Mouse (Mus musculus): ENCODE measurements around the gene Gon4l. TPM values are rescaled to one million over a fixed set of nuclear protein-coding genes. Genes with fewer than 3 reads are reported as not detected.

Gene Gon4l
- total RNA-seq (2023) = 10 to 100 TPM; 39.3 to 47.1 TPM

GRCm38 (mm10) chr3:88834951-88835491, at the start of gene Gon4l:
Gon4l (plus strand) TSS chr3:88835231.

GRCm38 (mm10) chr3:88913511-88914383, 78.7 kb downstream of the Gon4l start, which contains the start of gene Msto1:
Msto1 (minus strand) TSS chr3:88913999.

GRCm38 (mm10) chr3:88950576-88951326, 115.7 kb downstream of the Gon4l start, which contains the start of the genes Ash1l and Dap3:
Ash1l (plus strand) TSS chr3:88950622.
Dap3 (minus strand) TSS chr3:88951181.

Other genes with a start within 250 kb of the Gon4l start
- 100 to 1,000 TPM; 325 to 357 TPM for gene Arhgef2, start 229.3 kb upstream of the Gon4l start, total RNA-seq (2023)
- gene Rxfp4, start 182.1 kb upstream of the Gon4l start, total RNA-seq (2023) = under 1 TPM in 1 of 2 experiments, not detected in 1; 0.52 TPM
- 10 to 100 TPM; 76.0 to 77.3 TPM for gene Khdc4, start 149.4 kb upstream of the Gon4l start, total RNA-seq (2023)
- gene Rit1, start 118.4 kb upstream of the Gon4l start, total RNA-seq (2023) = 10 to 100 TPM; 51.6 to 56.0 TPM
- gene Syt11, start 60.1 kb upstream of the Gon4l start, total RNA-seq (2023) = 1 to 10 TPM; 2.7 to 2.9 TPM
- 10 to 100 TPM; 10.2 to 12.4 TPM for gene Msto1, start 78.8 kb downstream of the Gon4l start, total RNA-seq (2023)
- 10 to 100 TPM; 56.5 to 59.4 TPM for gene Ash1l, start 115.4 kb downstream of the Gon4l start, total RNA-seq (2023)
- gene Dap3, start 116.0 kb downstream of the Gon4l start, total RNA-seq (2023) = 10 to 100 TPM; 42.3 to 47.0 TPM

Data from monocyte, adult 59 days (primary cell).